Mouse (Mus musculus) heart, embryonic 11.5 days (tissue): ENCODE data around the gene Gm49380. TPM values are rescaled to one million over a fixed set of nuclear protein-coding genes. Genes with fewer than 3 reads are reported as not detected.

Experiments
- ATAC-seq: fragments of 200-750 bp; cut with Nextera tagmentation; replicated peaks from 2 replicates; pipeline ENCODE4 v1.8.0; 2017; ENCODE audit warnings: moderate library complexity; ENCODE audit not compliant: insufficient number of reproducible peaks, low FRiP score, low TSS enrichment
- H3K27ac ChIP-seq: fragments of 300-500 bp; sonication (generic); 2 replicates; pipeline ENCODE4 v1.5.1; 2014; ENCODE audit warnings: mild to moderate bottlenecking, low read depth, low read length
- H3K27me3 ChIP-seq: fragments of 300-500 bp; sonication (generic); 2 replicates; pipeline ENCODE4 v1.6.1; 2014; ENCODE audit warnings: mild to moderate bottlenecking, low read length, mixed read lengths; ENCODE audit not compliant: control insufficient read depth, insufficient read depth
- H3K36me3 ChIP-seq: fragments of 300-500 bp; sonication (generic); 2 replicates; pipeline ENCODE4 v1.6.1; 2014; ENCODE audit warnings: mild to moderate bottlenecking, low read length, moderate library complexity, mixed read lengths; ENCODE audit not compliant: control insufficient read depth, insufficient read depth
- H3K4me1 ChIP-seq: fragments of 300-500 bp; sonication (generic); 2 replicates; pipeline ENCODE4 v1.6.1; 2014; ENCODE audit warnings: low read length; ENCODE audit not compliant: control insufficient read depth, insufficient read depth
- H3K4me2 ChIP-seq: fragments of 300-500 bp; sonication (generic); 2 replicates; pipeline ENCODE4 v1.6.1; 2014; ENCODE audit warnings: mild to moderate bottlenecking, moderate library complexity
- H3K4me3 ChIP-seq: fragments of 300-500 bp; sonication (generic); 2 replicates; pipeline ENCODE4 v1.5.1; 2014; ENCODE audit warnings: low read depth, low read length
- H3K9ac ChIP-seq: fragments of 300-500 bp; sonication (generic); 2 replicates; pipeline ENCODE4 v1.6.1; 2014; ENCODE audit warnings: mild to moderate bottlenecking, low read depth, low read length, moderate library complexity
- H3K9me3 ChIP-seq: fragments of 300-500 bp; sonication (generic); replicated peaks from 2 replicates; pipeline ENCODE4 v1.6.1; 2016; ENCODE audit warnings: low read length; ENCODE audit not compliant: control insufficient read depth
- WGBS: fragments of 180-500 bp; shearing (Covaris S2); extraction: QIAGEN DNeasy Blood & Tissue Kit; methylation state at CpG from one replicate; pipeline ENCODE4 v1.1.7; 2014; ENCODE audit not compliant: insufficient replicate concordance; 5-methylcytosine and 5-hydroxymethylcytosine counted together
- polyA plus RNA-seq: library from polyadenylated mRNA; unstranded; fragments of >200 nt; fragmentation: Nextera tagmentation; extraction: Ambion mirVana; gene quantifications from 2 replicates; pipeline ENCODE4 v1.2.1, GENCODE M21; 2014

The Gm49380 gene
- polyA plus RNA-seq, 1 experiment from 2014 or later: not detected

- Histone ChIP-seq H3K4me3 (peak overlapping the region; percentile 42), H3K27me3 (no peaks in the 10 kb centered on the region), H3K4me1 (peaks cover 30% of the 10 kb centered on the region), H3K36me3 (no peaks in the 10 kb centered on the region), H3K9me3 (no peaks in the 10 kb centered on the region), H3K4me2 (peak overlapping the region; percentile 86), H3K27ac (peak overlapping the region; percentile 82), H3K9ac (peak overlapping the region; percentile 81)
- WGBS: 2% methylated on average over 9 of the region's 9 CpGs
- 0 out of 2 replicates have a peak, but pooled peaks have one; percentile 0 for ATAC-seq
These were observed 16.3 kb upstream of the Gm49380 start for GRCm38 (mm10) chr9:44129633-44130032.

DNA sequence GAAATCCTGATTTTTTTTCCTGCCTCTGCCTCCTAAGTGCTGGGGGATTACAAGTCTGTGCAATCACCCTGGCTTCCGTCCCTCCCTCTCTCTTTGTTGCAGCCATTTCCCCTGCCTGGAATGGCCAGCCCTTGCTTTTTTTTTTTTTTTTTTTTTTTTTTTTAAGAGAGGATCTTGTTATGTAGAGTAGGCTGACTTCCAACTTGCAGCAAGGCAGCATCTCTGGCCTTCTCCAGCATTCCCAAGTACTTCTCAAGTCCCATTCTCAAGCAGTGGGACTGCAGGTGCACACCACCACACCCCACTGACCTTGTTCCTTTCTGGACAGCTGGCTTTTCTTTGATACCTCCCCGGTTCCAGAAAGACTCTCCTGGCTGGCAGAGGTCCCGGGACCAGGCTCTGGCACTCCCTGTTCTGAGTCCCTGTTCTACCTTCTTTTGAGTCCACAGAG lies 14.1 kb upstream of the Gm49380 start:
- no peak overlapping the region for H3K9ac ChIP-seq
- whole genome bisulfite sequencing: 57% methylated on average over 3 of the region's 3 CpGs
- ATAC-seq: no peak
- H3K36me3 ChIP-seq: no peaks in the 10 kb centered on the region
- H3K4me2 ChIP-seq: no peak overlapping the region
- no peak overlapping the region for H3K27ac ChIP-seq
- peaks cover 23% of the 10 kb centered on the region for H3K4me1 ChIP-seq
- H3K27me3 ChIP-seq: no peaks in the 10 kb centered on the region
- H3K9me3 ChIP-seq: no peaks in the 10 kb centered on the region
- H3K4me3 ChIP-seq: no peak overlapping the region

- Histone ChIP-seq H3K27ac (no peak overlapping the region), H3K4me2 (peak overlapping the region; percentile 46)
- WGBS: 78% methylated on average over 3 of the region's 3 CpGs
These were observed 13.4 kb upstream of the Gm49380 start for GRCm38 (mm10) chr9:44126746-44127145.

DNA sequence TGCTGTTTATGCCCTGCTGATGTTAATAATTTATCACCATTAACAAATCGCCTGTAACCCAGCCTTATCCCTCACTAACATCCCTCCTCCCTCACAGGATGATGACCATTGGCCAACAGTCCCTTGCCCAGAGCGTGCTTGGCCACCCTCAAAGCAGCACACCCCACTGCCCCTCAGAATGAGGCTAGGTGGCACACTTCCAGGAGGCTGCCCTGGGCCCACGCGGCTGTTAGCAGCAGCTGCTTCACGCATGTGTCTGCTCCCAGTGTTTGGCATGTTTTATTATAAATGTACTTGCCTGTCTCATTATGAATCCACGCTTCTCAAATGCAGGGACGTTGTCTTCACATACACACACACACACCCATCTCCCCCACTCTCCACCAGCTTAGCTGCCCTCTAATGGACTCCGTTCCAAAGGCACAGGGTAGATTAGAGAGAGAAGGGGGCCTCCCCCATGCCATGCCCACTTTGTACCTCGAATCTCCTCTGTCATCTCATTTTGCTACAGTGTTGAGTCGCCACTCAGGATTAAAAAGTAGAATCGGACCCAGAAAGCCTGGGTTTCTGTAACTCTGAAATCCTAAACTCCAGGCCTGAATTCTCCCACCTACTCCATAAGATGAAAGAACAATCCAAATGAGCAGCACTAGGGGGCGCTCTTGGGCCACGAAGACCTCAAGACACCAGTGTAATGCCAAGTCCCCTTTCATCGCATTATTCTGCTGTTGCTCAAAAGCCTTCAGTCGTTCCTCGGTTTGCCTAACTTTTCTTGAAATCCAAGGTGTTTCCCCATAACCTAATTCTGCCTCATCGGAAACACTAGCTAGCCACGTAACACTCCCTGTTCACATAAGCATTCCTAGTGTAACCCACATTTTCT lies 12.5 kb upstream of the Gm49380 start:
- peaks cover 13% of the 10 kb centered on the region for H3K4me1 ChIP-seq
- no peak overlapping the region for H3K9ac ChIP-seq
- ATAC-seq: no peak
- no peak overlapping the region for H3K27ac ChIP-seq
- no peaks in the 10 kb centered on the region for H3K36me3 ChIP-seq
- H3K27me3 ChIP-seq: no peaks in the 10 kb centered on the region
- no peak overlapping the region for H3K4me3 ChIP-seq
- no peaks in the 10 kb centered on the region for H3K9me3 ChIP-seq
- 33% methylated on average over 18 of the region's 18 CpGs for WGBS
- H3K4me2 ChIP-seq: peak overlapping the region; percentile 46

More at GRCm38 (mm10) chr9:44126746-44127145, 13.4 kb upstream of the Gm49380 start:
- H3K27me3 ChIP-seq: no peaks in the 10 kb centered on the region
- H3K36me3 ChIP-seq: no peaks in the 10 kb centered on the region
- no peak overlapping the region for H3K9ac ChIP-seq
- no peak for ATAC-seq
- no peak overlapping the region for H3K4me3 ChIP-seq
- no peaks in the 10 kb centered on the region for H3K9me3 ChIP-seq
- H3K4me1 ChIP-seq: peaks cover 22% of the 10 kb centered on the region

- 44% methylated on average over 5 of the region's 5 CpGs for WGBS
- no peak for ATAC-seq
- H3K36me3 ChIP-seq: no peaks in the 10 kb centered on the region
These were observed 11.7 kb upstream of the Gm49380 start for GRCm38 (mm10) chr9:44125026-44125425.

DNA sequence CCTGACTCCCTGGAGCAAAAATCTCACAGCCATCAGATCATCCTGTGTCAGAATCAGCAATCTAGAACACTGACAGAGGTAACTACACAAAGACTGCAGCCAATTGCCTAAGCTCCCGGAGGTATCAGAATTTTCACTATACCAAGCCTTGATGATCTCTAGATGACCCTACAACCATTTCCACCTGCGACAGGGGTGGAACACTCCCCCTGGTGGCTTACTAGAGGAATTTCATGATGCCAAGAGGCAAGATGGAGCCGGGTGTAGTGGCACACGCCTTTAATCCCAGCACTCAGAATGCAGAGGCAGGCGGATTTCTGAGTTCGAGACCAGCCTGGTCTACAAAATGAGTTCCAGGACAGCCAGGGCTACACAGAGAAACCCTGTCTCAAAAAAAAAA lies 11.0 kb upstream of the Gm49380 start:
- ATAC-seq: no peak
- WGBS: 69% methylated on average over 6 of the region's 6 CpGs
- Histone ChIP-seq H3K4me2 (no peak overlapping the region), H3K27ac (no peak overlapping the region), H3K4me3 (no peak overlapping the region), H3K9ac (no peak overlapping the region), H3K4me1 (peaks cover 3% of the 10 kb centered on the region; the same call in 1 of the 2 replicates), H3K27me3 (no peaks in the 10 kb centered on the region), H3K36me3 (no peaks in the 10 kb centered on the region), H3K9me3 (no peaks in the 10 kb centered on the region)

More at GRCm38 (mm10) chr9:44125026-44125425, 11.7 kb upstream of the Gm49380 start:
- Histone ChIP-seq H3K27ac (no peak overlapping the region), H3K4me2 (no peak overlapping the region), H3K9me3 (no peaks in the 10 kb centered on the region), H3K4me1 (peaks cover 7% of the 10 kb centered on the region; the same call in 1 of the 2 replicates), H3K27me3 (no peaks in the 10 kb centered on the region), H3K4me3 (no peak overlapping the region), H3K9ac (no peak overlapping the region)

DNA sequence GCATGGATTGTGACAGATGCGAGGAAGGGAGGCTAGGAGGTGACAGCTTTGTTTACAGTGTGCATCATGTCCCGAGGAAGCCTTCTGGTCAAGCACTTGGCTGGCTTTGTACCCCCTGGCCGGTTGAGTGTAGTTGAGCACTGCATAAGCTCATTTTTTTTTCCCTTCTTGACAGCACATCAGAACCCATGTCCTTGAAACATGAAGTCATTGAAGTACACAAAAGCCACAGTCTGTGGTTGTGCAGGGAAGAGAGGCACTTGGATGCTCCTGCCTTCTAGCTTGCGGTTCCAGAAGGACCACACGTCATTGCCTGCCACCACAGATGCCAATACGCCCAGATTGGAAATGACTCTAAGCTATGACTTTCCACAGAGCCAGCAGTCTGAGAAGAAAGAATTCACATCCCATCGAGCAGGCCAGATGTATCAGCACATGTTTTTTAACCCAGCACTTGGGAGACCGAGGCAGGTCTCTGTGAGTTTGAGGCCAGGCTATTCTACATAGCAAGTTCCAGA lies 6.7 kb upstream of the Gm49380 start:
- H3K4me1 ChIP-seq: no peaks in the 10 kb centered on the region
- H3K27me3 ChIP-seq: no peaks in the 10 kb centered on the region
- no peak overlapping the region for H3K4me3 ChIP-seq
- H3K4me2 ChIP-seq: no peak overlapping the region
- WGBS: 75% methylated on average over 8 of the region's 8 CpGs
- no peak for ATAC-seq
- H3K9me3 ChIP-seq: no peaks in the 10 kb centered on the region
- H3K9ac ChIP-seq: no peak overlapping the region
- no peak overlapping the region for H3K27ac ChIP-seq
- H3K36me3 ChIP-seq: no peaks in the 10 kb centered on the region

- Histone ChIP-seq H3K4me3 (no peak overlapping the region), H3K4me2 (no peak overlapping the region), H3K27me3 (no peaks in the 10 kb centered on the region), H3K36me3 (no peaks in the 10 kb centered on the region), H3K9ac (no peak overlapping the region), H3K27ac (no peak overlapping the region), H3K9me3 (no peaks in the 10 kb centered on the region), H3K4me1 (no peaks in the 10 kb centered on the region; the same call in 1 of the 2 replicates)
- no peak for ATAC-seq
- WGBS: 41% methylated on average over 5 of the region's 5 CpGs
These were observed 5.7 kb upstream of the Gm49380 start for GRCm38 (mm10) chr9:44119011-44119410.
